In the genomic region with DNA sequence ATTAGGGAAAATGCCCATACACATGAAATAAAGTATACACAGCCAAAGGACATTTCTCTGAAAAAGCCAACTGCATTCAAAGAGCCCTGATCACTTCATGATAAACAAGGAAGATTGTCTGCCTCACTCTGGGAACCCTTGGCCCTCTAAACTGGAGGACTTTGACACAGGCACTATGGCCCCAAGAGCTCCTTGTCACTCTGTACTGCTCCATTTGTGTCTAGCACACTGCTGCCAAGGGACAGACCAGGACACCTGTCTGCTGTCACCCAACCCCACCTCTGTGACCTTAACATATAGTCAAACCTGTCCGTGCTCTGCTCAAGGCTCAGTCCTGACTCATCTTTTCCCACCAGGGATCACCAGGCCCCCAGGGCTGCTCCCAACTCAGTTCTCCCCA, we compare ENCODE assay signal across 23 mouse cellular contexts. TPM values are rescaled to one million over a fixed set of nuclear protein-coding genes. Genes with fewer than 3 reads are reported as not detected.
"Had no signal": no experiment of that assay in that cellular context is flagged by ENCODE, and none has a peak within 500 bp of the region (broad histone marks: within the 10 kb centered on the region; RNA-seq: fewer than 3 reads in every experiment).

No protein-coding gene starts in this region.

- H3K36me3 ChIP-seq: lung, embryonic 15.5 days; midbrain, embryonic 13.5 days; midbrain, embryonic 15.5 days; neural tube, embryonic 12.5 days had no signal

- H3K27ac ChIP-seq: lung, embryonic 15.5 days; macrophage; midbrain, embryonic 13.5 days; midbrain, embryonic 15.5 days; neural tube, embryonic 12.5 days had no signal

- DNase-seq: liver, postnatal 0 days; lung, adult 2 months; lung, postnatal 14 days; lung, postnatal 36 days; right cerebral cortex, postnatal 14 days; spleen, adult 18-20 months; thymus, adult 2 months; thymus, postnatal 25 days; thymus, postnatal 4 days had no signal

- H3K27me3 ChIP-seq: lung, embryonic 15.5 days; midbrain, embryonic 13.5 days; midbrain, embryonic 15.5 days; neural tube, embryonic 12.5 days had no signal

- ATAC-seq: liver, postnatal 0 days; lung, postnatal 0 days; midbrain, embryonic 13.5 days; midbrain, embryonic 15.5 days had no signal

- H3K4me2 ChIP-seq: lung, embryonic 15.5 days; midbrain, embryonic 11.5 days; midbrain, embryonic 13.5 days; midbrain, embryonic 15.5 days; neural tube, embryonic 12.5 days had no signal

- H3K9ac ChIP-seq: liver, postnatal 0 days; lung, embryonic 15.5 days; midbrain, embryonic 13.5 days; midbrain, embryonic 15.5 days; neural tube, embryonic 12.5 days had no signal

- H3K4me3 ChIP-seq: lung, embryonic 15.5 days; megakaryocyte, embryonic 14.5 days; midbrain, embryonic 13.5 days; midbrain, embryonic 15.5 days; neural tube, embryonic 12.5 days had no signal

- H3K9me3 ChIP-seq: lung, embryonic 15.5 days; midbrain, embryonic 13.5 days; midbrain, embryonic 15.5 days; neural tube, embryonic 12.5 days had no signal

- H3K4me1 ChIP-seq: lung, embryonic 15.5 days; megakaryocyte, embryonic 14.5 days; midbrain, embryonic 13.5 days; midbrain, embryonic 15.5 days; neural tube, embryonic 12.5 days had no signal

RNA-seq across cellular contexts. Expression of a gene that starts 29.6 kb away (rescaled TPM):
- total RNA-seq: megakaryocyte progenitor cell, adult 5-6 weeks; midbrain, postnatal 0 days; monocyte, adult 5-6 weeks; neutrophil, adult 5-6 weeks had no signal
- polyA plus RNA-seq: liver, postnatal 0 days; lung, adult 2 months; lung, embryonic 15.5 days; lung, postnatal 0 days; midbrain, embryonic 11.5 days; midbrain, embryonic 13.5 days; midbrain, embryonic 15.5 days; midbrain, postnatal 0 days; neural tube, embryonic 12.5 days; neural tube, embryonic 14.5 days; stomach, embryonic 14.5 days had no signal
